Mouse (Mus musculus) heart, postnatal 0 days (tissue): ENCODE results near the gene Cela3a. TPM values are rescaled to one million over a fixed set of nuclear protein-coding genes. Genes with fewer than 3 reads are reported as not detected.

ENCODE experiments used
- ATAC-seq: fragments of 200-750 bp; cut with Nextera tagmentation; 2 replicates; pipeline ENCODE4 v1.8.0; 2017; ENCODE audit warnings: low read depth, moderate number of reproducible peaks, moderate library complexity; ENCODE audit not compliant: insufficient read depth
- DNase-seq: peaks from one replicate; pipeline ENCODE4 v3.0.0-alpha.2; 2016; ENCODE audit warnings: low spot score
- H3K27ac ChIP-seq: fragments of 300-500 bp; sonication (generic); 2 replicates; pipeline ENCODE4 v1.5.1; 2014; ENCODE audit warnings: low read depth, mild to moderate bottlenecking
- H3K27me3 ChIP-seq: fragments of 300-500 bp; sonication (generic); 2 replicates; pipeline ENCODE4 v1.6.1; 2014; ENCODE audit warnings: low read length, mixed read lengths; ENCODE audit not compliant: control insufficient read depth, insufficient read depth
- H3K36me3 ChIP-seq: fragments of 300-500 bp; sonication (generic); replicated peaks from 2 replicates; pipeline ENCODE4 v1.6.1; 2014; ENCODE audit warnings: low read length, mixed read lengths; ENCODE audit not compliant: control insufficient read depth, insufficient read depth
- H3K4me1 ChIP-seq: fragments of 300-500 bp; sonication (generic); 2 replicates; pipeline ENCODE4 v1.6.1; 2014; ENCODE audit warnings: antibody characterized with exemption; ENCODE audit not compliant: control insufficient read depth, insufficient read depth
- H3K4me2 ChIP-seq: fragments of 300-500 bp; sonication (generic); 2 replicates; pipeline ENCODE4 v1.6.1; 2014; ENCODE audit warnings: low read depth, mild to moderate bottlenecking, low read length, moderate library complexity
- H3K4me3 ChIP-seq: fragments of 300-500 bp; sonication (generic); 2 replicates; pipeline ENCODE4 v1.5.1; 2014; ENCODE audit warnings: low read depth, low read length
- H3K9ac ChIP-seq: fragments of 300-500 bp; sonication (generic); replicated peaks from 2 replicates; pipeline ENCODE4 v1.6.1; 2014; ENCODE audit warnings: low read depth, low read length, mixed read lengths
- H3K9me3 ChIP-seq: fragments of 300-500 bp; sonication (generic); replicated peaks from 2 replicates; pipeline ENCODE4 v1.6.1; 2016; ENCODE audit warnings: low read length; ENCODE audit not compliant: control insufficient read depth
- CTCF ChIP-seq: IDR thresholded peaks from 2 replicates; pipeline ENCODE4 v1.5.1; 2016; ENCODE audit warnings: antibody characterized with exemption, control low read depth, low read depth
- EP300 ChIP-seq: IDR thresholded peaks from 2 replicates; pipeline ENCODE4 v1.6.1; 2016; ENCODE audit warnings: antibody characterized with exemption, low read depth
- WGBS: fragments of 180-500 bp; shearing (Covaris S2); extraction: QIAGEN DNeasy Blood & Tissue Kit; methylation state at CpG from one replicate; pipeline ENCODE4 v1.1.7; 2014; 5-methylcytosine and 5-hydroxymethylcytosine counted together
- polyA plus RNA-seq: library from polyadenylated mRNA; unstranded; fragments of >200 nt; fragmentation: Nextera tagmentation; extraction: Ambion mirVana; gene quantifications from 2 replicates; pipeline ENCODE4 v1.2.1, GENCODE M21; 2015
- total RNA-seq: library from RNA; depleted of rRNA; stranded (reverse); fragments of >200 nt; gene quantifications from 2 replicates; pipeline ENCODE4 v1.2.3, GENCODE M21; 2014; ENCODE audit warnings: low replicate concordance; rRNA removed

Gene Cela3a
- total RNA-seq (not detected in 2 replicates), polyA plus RNA-seq (not detected in 2 replicates)

GRCm38 (mm10) chr4:137409691-137410090 is at the start of gene Cela3a:
Gene Cela3a (minus strand): TSS chr4:137409791.
- H3K4me1 ChIP-seq = 0 out of 2 replicates have a peak, but pooled peaks cover 3% of the 10 kb centered on the region
- H3K36me3 ChIP-seq = no peaks in the 10 kb centered on the region
- no peaks in the 10 kb centered on the region for H3K9me3 ChIP-seq
- no peak within 1 kb of the TSS for H3K27ac ChIP-seq
- H3K9ac ChIP-seq = no peak within 1 kb of the TSS
- no peaks in the 10 kb centered on the region for H3K27me3 ChIP-seq
- DNase-seq = no peak
- no peak for ATAC-seq
- no peak within 1 kb of the TSS for H3K4me3 ChIP-seq
- H3K4me2 ChIP-seq = no peak within 1 kb of the TSS
- WGBS = 79% methylated on average over 5 of the region's 5 CpGs
- TF ChIP-seq EP300 (no peak), CTCF (no peak)

GRCm38 (mm10) chr4:137458861-137459260 is 49.3 kb upstream of the Cela3a start:
- no peak overlapping the region for H3K4me3 ChIP-seq
- no peaks in the 10 kb centered on the region for H3K9me3 ChIP-seq
- no peak overlapping the region for H3K4me2 ChIP-seq
- TF ChIP-seq CTCF = no peak
- TF ChIP-seq EP300 = no peak
- no peaks in the 10 kb centered on the region for H3K27me3 ChIP-seq
- DNase-seq = no peak
- H3K4me1 ChIP-seq = 0 out of 2 replicates have a peak, but pooled peaks cover 2% of the 10 kb centered on the region
- no peak for ATAC-seq
- no peak overlapping the region for H3K27ac ChIP-seq
- H3K9ac ChIP-seq = no peak overlapping the region
- no peaks in the 10 kb centered on the region for H3K36me3 ChIP-seq
- WGBS = 44% methylated on average over 5 of the region's 5 CpGs

DNA sequence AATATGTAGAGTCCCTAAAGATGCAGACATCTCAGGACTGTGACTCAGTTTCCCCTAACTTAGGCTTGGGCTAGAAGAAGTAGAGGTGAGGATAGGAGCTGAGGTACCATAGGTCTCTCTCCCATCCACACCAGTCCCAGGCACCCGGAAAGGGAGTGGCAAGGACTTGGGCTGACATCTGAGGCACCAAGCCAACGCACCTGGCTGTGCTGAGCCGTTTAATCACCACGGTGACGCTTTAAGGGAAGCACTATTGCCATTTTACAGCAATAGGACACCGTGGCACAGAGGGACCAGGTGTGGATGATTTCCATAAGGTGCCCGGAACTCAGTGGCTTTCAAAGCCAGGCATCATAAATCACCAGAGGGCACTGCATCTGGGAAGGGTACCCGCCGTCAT is 48.7 kb upstream of the Cela3a start:
- Histone ChIP-seq H3K4me2 (no peak overlapping the region), H3K4me1 (0 out of 2 replicates have a peak, but pooled peaks cover 7% of the 10 kb centered on the region), H3K36me3 (no peaks in the 10 kb centered on the region), H3K27me3 (no peaks in the 10 kb centered on the region), H3K9ac (no peak overlapping the region), H3K27ac (no peak overlapping the region), H3K9me3 (no peaks in the 10 kb centered on the region), H3K4me3 (no peak overlapping the region)
- TF ChIP-seq CTCF = no peak
- TF ChIP-seq EP300 = no peak
- WGBS = 84% methylated on average over 9 of the region's 9 CpGs
- ATAC-seq (no peak), DNase-seq (no peak)

GRCm38 (mm10) chr4:137457292-137457691 is 47.7 kb upstream of the Cela3a start:
- H3K27ac ChIP-seq = no peak overlapping the region
- no peak for DNase-seq
- H3K4me1 ChIP-seq = 0 out of 2 replicates have a peak, but pooled peaks cover 9% of the 10 kb centered on the region
- H3K9ac ChIP-seq = no peak overlapping the region
- H3K4me2 ChIP-seq = no peak overlapping the region
- ATAC-seq = no peak
- H3K9me3 ChIP-seq = no peaks in the 10 kb centered on the region
- H3K36me3 ChIP-seq = no peaks in the 10 kb centered on the region
- H3K4me3 ChIP-seq = no peak overlapping the region
- no peak for TF ChIP-seq EP300
- no peak for TF ChIP-seq CTCF
- H3K27me3 ChIP-seq = no peaks in the 10 kb centered on the region
- whole genome bisulfite sequencing = 36% methylated on average over 4 of the region's 4 CpGs

DNA sequence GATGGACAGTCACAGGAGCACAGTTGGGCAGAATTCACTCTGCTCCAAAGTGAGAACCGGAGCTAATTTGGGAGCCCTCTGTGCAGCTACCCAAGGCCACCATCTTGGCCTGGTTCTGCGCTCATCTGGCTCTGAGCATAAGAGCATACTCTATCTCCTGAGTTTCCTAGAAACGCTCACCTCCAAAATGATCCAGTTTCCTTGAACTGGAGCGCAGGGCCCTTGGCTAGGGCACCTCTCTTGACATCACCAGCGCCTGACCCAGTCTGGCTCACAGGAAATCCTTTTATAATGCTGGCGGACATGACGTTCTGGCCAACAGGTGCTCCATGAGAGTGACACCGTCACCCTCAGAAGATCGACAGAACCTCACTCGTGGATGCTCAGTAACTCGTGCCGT is 47.0 kb upstream of the Cela3a start:
- Histone ChIP-seq H3K36me3 (no peaks in the 10 kb centered on the region), H3K27ac (no peak overlapping the region), H3K4me3 (no peak overlapping the region), H3K4me2 (no peak overlapping the region), H3K9ac (no peak overlapping the region), H3K27me3 (no peaks in the 10 kb centered on the region), H3K4me1 (0 out of 2 replicates have a peak, but pooled peaks cover 9% of the 10 kb centered on the region), H3K9me3 (no peaks in the 10 kb centered on the region)
- DNase-seq (no peak), ATAC-seq (no peak)
- TF ChIP-seq EP300 = no peak
- no peak for TF ChIP-seq CTCF
- 81% methylated on average over 12 of the region's 12 CpGs for WGBS

DNA sequence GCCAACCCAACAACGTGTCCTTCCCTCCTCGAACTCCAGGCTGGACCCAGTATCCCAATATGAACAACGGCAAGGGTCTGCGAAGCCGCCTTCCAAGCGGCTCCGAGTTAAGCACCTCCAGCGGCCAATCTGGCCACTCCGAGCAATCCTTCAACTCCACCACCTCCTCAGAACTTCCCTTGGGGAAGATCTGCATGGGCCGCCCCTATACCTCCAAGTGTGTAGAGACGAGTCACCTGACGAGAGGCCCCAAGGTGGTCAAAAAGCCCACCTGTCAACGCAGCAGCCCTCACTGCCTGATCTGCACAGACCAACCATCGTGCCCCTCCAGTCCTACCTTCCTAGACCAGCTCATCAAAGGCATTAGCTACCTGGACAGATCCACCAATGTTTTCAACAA is 45.0 kb upstream of the Cela3a start:
- peaks cover 14% of the 10 kb centered on the region for H3K4me1 ChIP-seq
- H3K9ac ChIP-seq = no peak overlapping the region
- H3K27me3 ChIP-seq = no peaks in the 10 kb centered on the region
- 86% methylated on average over 14 of the region's 14 CpGs for WGBS
- no peak overlapping the region for H3K4me3 ChIP-seq
- no peak overlapping the region for H3K4me2 ChIP-seq
- ATAC-seq (no peak; the same call in 1 of the 2 replicates), DNase-seq (no peak)
- TF ChIP-seq EP300 (no peak), CTCF (no peak)
- H3K27ac ChIP-seq = no peak overlapping the region
- no peaks in the 10 kb centered on the region for H3K9me3 ChIP-seq
- no peaks in the 10 kb centered on the region for H3K36me3 ChIP-seq
